Mouse (Mus musculus) cerebellum, adult 2 months (tissue): ENCODE results near the gene 5430427O19Rik. TPM values are rescaled to one million over a fixed set of nuclear protein-coding genes. Genes with fewer than 3 reads are reported as not detected.
A peak's percentile ranks its signal among the peaks of the same experiment; 100 is the strongest.

Source experiments
- DNase-seq, 2 experiments: peaks; one replicate each; pipeline ENCODE4 v3.0.0; 2021
- H3K27ac ChIP-seq: fragments of 200-500 bp; 2 replicates; pipeline ENCODE4 v1.5.1; 2012; ENCODE audit warnings: low read length, control low read depth, inconsistent platforms; ENCODE audit not compliant: insufficient read depth
- H3K27me3 ChIP-seq: fragments of 200-500 bp; 2 replicates; pipeline ENCODE4 v1.6.1; 2012; ENCODE audit warnings: inconsistent platforms, mild to moderate bottlenecking, low read length, moderate library complexity; ENCODE audit not compliant: control insufficient read depth, insufficient read depth
- H3K4me1 ChIP-seq: fragments of 200-500 bp; 2 replicates; pipeline ENCODE4 v1.6.1; 2011; ENCODE audit warnings: low read length; ENCODE audit not compliant: control insufficient read depth, insufficient read depth
- H3K4me3 ChIP-seq: fragments of 200-500 bp; replicated peaks from 2 replicates; pipeline ENCODE3; 2011; ENCODE audit warnings: mild to moderate bottlenecking, low read depth, low read length, control low read depth; ENCODE audit not compliant: insufficient read depth
- CTCF ChIP-seq: fragments of 200-500 bp; IDR thresholded peaks from 2 replicates; pipeline ENCODE4 v1.5.1; 2011; ENCODE audit warnings: low read depth, mild to moderate bottlenecking, control low read depth, low read length, moderate library complexity, borderline replicate concordance; ENCODE audit not compliant: insufficient read depth
- POLR2A ChIP-seq: fragments of 200-500 bp; IDR thresholded peaks from 2 replicates; pipeline ENCODE4 v1.6.1; 2011; ENCODE audit warnings: low read length, control low read depth, borderline replicate concordance; ENCODE audit not compliant: insufficient read depth
- WGBS: fragments of 180-500 bp; shearing (Covaris S2); methylation state at CpG from one replicate; pipeline ENCODE4 v1.1.7; 2018; 5-methylcytosine and 5-hydroxymethylcytosine counted together
- polyA plus RNA-seq: library from polyadenylated mRNA; depleted of rRNA; stranded (reverse); fragments of >200 nt; gene quantifications from 2 replicates; pipeline ENCODE4 v1.2.3, GENCODE M21; 2012; rRNA removed

5430427O19Rik gene
- 0.05 and 0.08 TPM in 2 replicates for polyA plus RNA-seq

DNA sequence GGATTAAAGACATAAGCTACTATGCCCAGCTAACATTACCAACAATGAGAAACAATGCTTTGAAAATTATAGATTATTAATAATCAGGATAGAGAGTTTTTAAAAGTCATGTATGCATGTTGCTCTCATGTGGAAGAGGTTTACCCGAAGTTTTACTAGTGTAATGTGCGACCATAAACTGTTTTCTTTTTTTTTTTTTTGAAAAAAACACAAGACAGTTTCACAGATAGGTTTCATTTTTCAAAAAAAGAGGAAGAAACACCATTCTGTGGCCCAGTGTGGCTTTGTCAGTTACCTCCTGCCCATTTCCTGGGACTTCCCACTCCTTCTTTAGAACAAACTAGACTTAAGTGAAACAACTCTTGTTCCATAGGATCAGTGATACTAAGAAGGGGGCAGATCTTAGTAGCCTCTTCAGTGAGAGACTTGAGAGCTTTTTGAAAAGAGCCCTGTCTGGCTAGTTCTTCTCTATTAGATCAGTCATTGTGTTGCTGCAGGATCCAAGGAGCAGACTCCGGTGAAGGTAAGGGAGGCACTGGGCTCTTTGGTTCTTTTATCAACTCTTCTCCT lies at the start of gene 5430427O19Rik:
5430427O19Rik (plus strand) TSS at position 441 of the 570 bp plus-strand sequence.
- 78% methylated on average over 3 of the region's 3 CpGs for WGBS
- TF ChIP-seq POLR2A (no peak), CTCF (no peak)
- Histone ChIP-seq H3K4me3 (no peak within 1 kb of the TSS), H3K27me3 (no peaks in the 10 kb centered on the region), H3K27ac (no peak within 1 kb of the TSS), H3K4me1 (no peaks in the 10 kb centered on the region)
- DNase-seq = no peak

GRCm38 (mm10) chrX:85827719-85828453 lies 42.3 kb upstream of the 5430427O19Rik start:
- no peak for TF ChIP-seq POLR2A
- TF ChIP-seq CTCF = no peak
- 83% methylated on average over 3 of the region's 3 CpGs for WGBS
- no peaks in the 10 kb centered on the region for H3K27me3 ChIP-seq
- no peak for DNase-seq
- no peak overlapping the region for H3K4me3 ChIP-seq
- H3K27ac ChIP-seq = no peak overlapping the region
- H3K4me1 ChIP-seq = no peaks in the 10 kb centered on the region

GRCm38 (mm10) chrX:85829000-85829399 lies 41.2 kb upstream of the 5430427O19Rik start:
- Histone ChIP-seq H3K4me3 (no peak overlapping the region), H3K27ac (no peak overlapping the region), H3K4me1 (no peaks in the 10 kb centered on the region), H3K27me3 (no peaks in the 10 kb centered on the region)
- TF ChIP-seq CTCF = no peak
- no peak for TF ChIP-seq POLR2A
- peak in 1 of 2 experiments; percentile 8 for DNase-seq

DNA sequence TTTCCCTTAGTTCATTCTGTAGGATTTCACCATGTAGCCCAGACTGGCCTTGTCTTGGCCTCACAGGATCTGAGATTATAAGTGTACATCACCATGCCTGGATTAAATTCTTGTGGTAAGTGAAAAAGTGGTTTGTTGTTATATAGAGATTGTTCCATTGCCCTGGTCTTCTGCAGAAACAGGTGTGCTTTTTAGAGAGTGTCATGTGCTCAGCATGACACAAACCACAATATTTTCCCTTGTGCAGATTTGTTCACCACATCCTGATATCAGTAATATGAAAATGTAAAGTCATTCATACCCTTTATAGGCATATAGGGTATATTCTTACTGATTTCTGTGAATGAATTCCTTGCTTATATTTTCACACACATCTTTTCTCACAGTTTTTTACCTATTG lies 31.0 kb upstream of the 5430427O19Rik start:
- H3K27me3 ChIP-seq = no peaks in the 10 kb centered on the region
- no peak for TF ChIP-seq CTCF
- no peak for TF ChIP-seq POLR2A
- no peak for DNase-seq
- no peak overlapping the region for H3K27ac ChIP-seq
- H3K4me3 ChIP-seq = no peak overlapping the region
- H3K4me1 ChIP-seq = no peaks in the 10 kb centered on the region

- WGBS = 64% methylated on average over 3 of the region's 3 CpGs
- TF ChIP-seq POLR2A = no peak
- no peak for TF ChIP-seq CTCF
- DNase-seq = no peak
- Histone ChIP-seq H3K27ac (no peak overlapping the region), H3K4me1 (no peaks in the 10 kb centered on the region), H3K4me3 (no peak overlapping the region), H3K27me3 (no peaks in the 10 kb centered on the region)
Measured at GRCm38 (mm10) chrX:85855938-85856337, 14.2 kb upstream of the 5430427O19Rik start.

GRCm38 (mm10) chrX:85857169-85857568 lies 13.0 kb upstream of the 5430427O19Rik start:
- no peak overlapping the region for H3K27ac ChIP-seq
- no peaks in the 10 kb centered on the region for H3K27me3 ChIP-seq
- no peak for TF ChIP-seq POLR2A
- TF ChIP-seq CTCF = no peak
- H3K4me1 ChIP-seq = no peaks in the 10 kb centered on the region
- no peak for DNase-seq
- H3K4me3 ChIP-seq = no peak overlapping the region

- Histone ChIP-seq H3K4me1 (no peaks in the 10 kb centered on the region), H3K4me3 (no peak overlapping the region), H3K27me3 (no peaks in the 10 kb centered on the region), H3K27ac (no peak overlapping the region)
- WGBS = 78% methylated on average over 3 of the region's 3 CpGs
- no peak for DNase-seq
- TF ChIP-seq CTCF = no peak
- no peak for TF ChIP-seq POLR2A
Measured at GRCm38 (mm10) chrX:85868079-85868478, 2.1 kb upstream of the 5430427O19Rik start.
